Mouse (Mus musculus) midbrain, embryonic 15.5 days (tissue): Measurements from ENCODE around the gene Copz1. TPM values are rescaled to one million over a fixed set of nuclear protein-coding genes. Genes with fewer than 3 reads are reported as not detected.

Source experiments
- ATAC-seq: fragments of 200-750 bp; cut with Nextera tagmentation; replicated peaks from 2 replicates; pipeline ENCODE4 v1.8.0; 2017; ENCODE audit warnings: moderate TSS enrichment
- H3K27ac ChIP-seq: fragments of 300-500 bp; sonication (generic); 2 replicates; pipeline ENCODE4 v1.5.1; 2015; ENCODE audit warnings: mild to moderate bottlenecking, inconsistent platforms
- H3K27me3 ChIP-seq: fragments of 300-500 bp; sonication (generic); replicated peaks from 2 replicates; pipeline ENCODE4 v1.6.1; 2015; ENCODE audit warnings: inconsistent platforms
- H3K36me3 ChIP-seq: fragments of 300-500 bp; sonication (generic); replicated peaks from 2 replicates; pipeline ENCODE4 v1.6.1; 2015; ENCODE audit warnings: inconsistent platforms
- H3K4me1 ChIP-seq: fragments of 300-500 bp; sonication (generic); 2 replicates; pipeline ENCODE4 v1.6.1; 2015; ENCODE audit warnings: inconsistent platforms
- H3K4me2 ChIP-seq: fragments of 300-500 bp; sonication (generic); 2 replicates; pipeline ENCODE4 v1.6.1; 2015; ENCODE audit warnings: inconsistent platforms, mild to moderate bottlenecking, moderate library complexity
- H3K4me3 ChIP-seq: fragments of 300-500 bp; sonication (generic); 2 replicates; pipeline ENCODE4 v1.5.1; 2015; ENCODE audit warnings: mild to moderate bottlenecking, inconsistent platforms
- H3K9ac ChIP-seq: fragments of 300-500 bp; sonication (generic); 2 replicates; pipeline ENCODE4 v1.6.1; 2015; ENCODE audit warnings: mild to moderate bottlenecking, inconsistent platforms
- H3K9me3 ChIP-seq: fragments of 300-500 bp; sonication (generic); 2 replicates; pipeline ENCODE4 v1.6.1; 2016; ENCODE audit warnings: inconsistent platforms
- WGBS: fragments of 180-500 bp; shearing (Covaris S2); methylation state at CpG from one replicate; pipeline ENCODE4 v1.1.7; 2015; ENCODE audit warnings: mixed read lengths; 5-methylcytosine and 5-hydroxymethylcytosine counted together
- polyA plus RNA-seq: library from polyadenylated mRNA; unstranded; fragments of >200 nt; fragmentation: Nextera tagmentation; extraction: Ambion mirVana; gene quantifications from 2 replicates; pipeline ENCODE4 v1.2.1, GENCODE M21; 2015

Copz1 gene
- polyA plus RNA-seq, 1 experiment from 2014 or later, result 197 TPM

DNA sequence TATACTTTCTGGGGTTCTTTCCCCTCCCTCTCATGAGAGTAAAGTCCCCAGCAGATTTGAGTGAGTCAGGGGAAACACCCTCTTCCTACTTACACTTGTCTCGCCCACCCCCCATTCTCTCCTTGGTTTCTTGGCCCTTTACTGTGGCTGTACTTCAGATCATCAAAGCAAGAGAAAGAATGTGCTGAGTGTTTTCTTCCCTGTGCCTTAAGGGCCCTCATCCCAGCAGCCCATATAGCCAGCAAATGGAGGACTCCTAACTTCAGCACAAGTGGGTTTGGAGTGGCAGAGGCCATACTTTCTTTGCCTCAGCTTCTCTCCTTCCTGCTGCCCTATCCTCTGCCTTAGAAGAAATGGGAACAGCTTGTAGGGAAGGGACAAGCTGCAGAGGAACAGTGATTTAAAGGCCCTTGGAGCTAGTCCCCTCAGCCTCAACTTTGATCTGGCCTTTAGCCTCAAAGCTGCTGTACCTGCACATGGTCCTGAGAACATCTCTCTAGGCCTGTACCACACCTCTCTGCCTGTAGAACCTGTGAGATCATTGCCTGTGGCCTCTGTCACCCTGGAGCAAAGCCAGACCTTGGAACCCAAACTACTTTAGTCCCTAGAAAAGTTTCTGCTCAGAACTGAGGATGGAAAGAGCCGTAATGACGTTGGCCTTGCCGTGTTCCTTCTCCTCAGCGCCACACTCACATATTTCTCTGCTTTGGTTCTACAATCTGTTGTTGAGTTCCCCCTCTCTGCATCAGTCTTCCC, 26.5 kb downstream of the Copz1 start:
- Histone ChIP-seq H3K27me3 (no peaks in the 10 kb centered on the region), H3K4me2 (peak overlapping the region; percentile 52; the same call in 1 of the 2 replicates), H3K9me3 (no peaks in the 10 kb centered on the region), H3K36me3 (no peaks in the 10 kb centered on the region), H3K9ac (peak overlapping the region; percentile 44; the same call in 1 of the 2 replicates), H3K4me3 (no peak overlapping the region), H3K27ac (peak overlapping the region; percentile 98), H3K4me1 (peaks cover 83% of the 10 kb centered on the region)
- WGBS, result 66% methylated on average over 5 of the region's 5 CpGs
- ATAC-seq, result no peak

DNA sequence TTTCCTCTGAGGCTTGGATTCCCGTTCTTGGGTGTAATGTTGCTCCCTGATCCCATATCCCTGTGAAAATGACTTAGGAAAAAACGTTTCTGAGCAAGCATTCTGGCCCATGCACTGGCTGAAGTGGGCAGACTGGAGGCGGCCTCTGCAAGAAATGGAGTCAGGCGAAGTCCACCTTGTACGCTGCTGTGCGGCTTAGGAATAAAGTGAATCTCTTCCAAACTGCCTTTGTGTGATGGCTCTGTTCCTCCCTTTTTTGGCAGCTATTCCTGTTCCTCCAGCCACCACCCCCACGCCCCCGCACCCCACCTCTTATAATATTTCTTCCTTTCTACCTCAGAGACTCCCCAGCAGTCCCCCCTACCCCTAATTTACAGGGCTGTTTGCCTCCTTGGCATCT, 27.1 kb downstream of the Copz1 start:
- peak overlapping the region; percentile 26 for H3K4me3 ChIP-seq
- H3K4me1 ChIP-seq, result peaks cover 89% of the 10 kb centered on the region
- ATAC-seq, result peak; percentile 24
- no peaks in the 10 kb centered on the region for H3K9me3 ChIP-seq
- H3K36me3 ChIP-seq, result no peaks in the 10 kb centered on the region
- peak overlapping the region; percentile 44 for H3K9ac ChIP-seq
- peak overlapping the region; percentile 52 for H3K4me2 ChIP-seq
- no peaks in the 10 kb centered on the region for H3K27me3 ChIP-seq
- WGBS, result 14% methylated on average over 8 of the region's 8 CpGs
- peak overlapping the region; percentile 98 for H3K27ac ChIP-seq

DNA sequence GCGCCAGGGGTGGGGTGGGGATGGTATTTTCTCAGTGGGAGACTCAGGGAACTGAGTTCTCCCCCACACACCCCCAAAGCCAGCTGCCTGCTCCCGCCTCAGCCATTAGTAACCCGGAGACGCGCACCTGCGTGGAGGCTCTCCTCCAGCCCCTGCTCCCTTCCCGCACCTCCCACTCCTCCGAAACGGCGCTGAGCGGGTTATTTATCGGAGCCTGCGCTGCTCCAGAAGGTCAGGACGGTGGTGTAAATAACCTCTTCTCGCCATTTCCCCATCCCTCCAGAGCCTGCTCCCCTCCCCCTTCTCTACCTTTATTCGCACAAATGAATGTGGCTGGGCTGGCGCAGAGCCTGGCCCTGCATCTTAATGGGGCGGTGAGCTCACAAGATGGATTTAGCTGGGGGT, 27.6 kb downstream of the Copz1 start:
- H3K4me1 ChIP-seq, result peaks cover 90% of the 10 kb centered on the region
- H3K9me3 ChIP-seq, result no peaks in the 10 kb centered on the region
- ATAC-seq, result peak; percentile 69
- H3K4me2 ChIP-seq, result peak overlapping the region; percentile 52
- no peaks in the 10 kb centered on the region for H3K27me3 ChIP-seq
- peak overlapping the region; percentile 26 for H3K4me3 ChIP-seq
- H3K27ac ChIP-seq, result peak overlapping the region; percentile 98
- peak overlapping the region; percentile 44 for H3K9ac ChIP-seq
- no peaks in the 10 kb centered on the region for H3K36me3 ChIP-seq
- WGBS, result under 1% methylated on average over 18 of the region's 18 CpGs

DNA sequence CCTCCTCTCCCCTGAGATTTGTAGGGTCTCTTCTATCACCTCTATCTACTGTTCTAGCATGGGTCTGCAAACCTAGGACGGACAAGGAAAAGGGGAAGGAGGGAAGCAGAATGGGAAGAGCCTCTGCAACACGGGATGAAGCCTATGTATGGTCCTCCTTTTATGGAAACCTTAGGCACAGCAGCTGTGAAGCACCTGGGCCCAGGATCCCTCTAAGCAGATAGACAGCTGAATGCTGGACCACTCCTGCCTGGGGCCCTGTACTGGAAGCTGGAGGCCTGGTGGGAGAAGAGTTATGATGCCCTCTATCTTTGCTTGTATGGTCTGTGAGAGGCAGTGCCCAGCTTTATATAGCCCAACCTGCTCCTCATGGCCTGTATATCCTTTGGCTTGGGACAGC, 28.0 kb downstream of the Copz1 start:
- Histone ChIP-seq H3K4me1 (peaks cover 88% of the 10 kb centered on the region), H3K9me3 (no peaks in the 10 kb centered on the region), H3K4me3 (peak overlapping the region; percentile 26), H3K27me3 (no peaks in the 10 kb centered on the region), H3K9ac (peak overlapping the region; percentile 44), H3K4me2 (peak overlapping the region; percentile 52), H3K36me3 (no peaks in the 10 kb centered on the region), H3K27ac (peak overlapping the region; percentile 98)
- no peak for ATAC-seq
- 3% methylated on average over 2 of the region's 2 CpGs for WGBS

DNA sequence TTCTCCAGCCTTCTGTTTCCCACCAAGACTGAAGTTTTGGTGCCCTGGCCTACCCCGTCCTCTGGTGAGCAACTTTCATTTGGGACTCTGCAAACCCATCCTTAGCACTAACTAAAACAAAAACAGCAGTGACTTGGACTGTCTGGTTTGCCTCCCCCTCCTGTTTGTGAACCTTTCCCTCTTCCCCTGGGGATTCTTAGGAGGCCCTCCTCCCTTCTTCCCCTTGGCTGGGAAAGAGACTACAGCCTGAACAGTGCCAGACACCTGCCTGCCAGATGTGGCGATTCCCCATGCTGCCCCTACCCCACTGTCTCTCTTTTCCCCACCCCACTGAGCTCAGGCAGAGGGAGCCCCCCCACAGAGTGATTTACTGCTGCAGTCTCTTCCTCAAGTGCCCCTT, 28.5 kb downstream of the Copz1 start:
- Histone ChIP-seq H3K4me2 (no peak overlapping the region), H3K4me1 (peaks cover 90% of the 10 kb centered on the region), H3K9me3 (no peaks in the 10 kb centered on the region), H3K36me3 (no peaks in the 10 kb centered on the region), H3K27ac (peak overlapping the region; percentile 98), H3K9ac (no peak overlapping the region), H3K27me3 (no peaks in the 10 kb centered on the region), H3K4me3 (no peak overlapping the region)
- ATAC-seq, result no peak
- 16% methylated on average over 2 of the region's 2 CpGs for WGBS

DNA sequence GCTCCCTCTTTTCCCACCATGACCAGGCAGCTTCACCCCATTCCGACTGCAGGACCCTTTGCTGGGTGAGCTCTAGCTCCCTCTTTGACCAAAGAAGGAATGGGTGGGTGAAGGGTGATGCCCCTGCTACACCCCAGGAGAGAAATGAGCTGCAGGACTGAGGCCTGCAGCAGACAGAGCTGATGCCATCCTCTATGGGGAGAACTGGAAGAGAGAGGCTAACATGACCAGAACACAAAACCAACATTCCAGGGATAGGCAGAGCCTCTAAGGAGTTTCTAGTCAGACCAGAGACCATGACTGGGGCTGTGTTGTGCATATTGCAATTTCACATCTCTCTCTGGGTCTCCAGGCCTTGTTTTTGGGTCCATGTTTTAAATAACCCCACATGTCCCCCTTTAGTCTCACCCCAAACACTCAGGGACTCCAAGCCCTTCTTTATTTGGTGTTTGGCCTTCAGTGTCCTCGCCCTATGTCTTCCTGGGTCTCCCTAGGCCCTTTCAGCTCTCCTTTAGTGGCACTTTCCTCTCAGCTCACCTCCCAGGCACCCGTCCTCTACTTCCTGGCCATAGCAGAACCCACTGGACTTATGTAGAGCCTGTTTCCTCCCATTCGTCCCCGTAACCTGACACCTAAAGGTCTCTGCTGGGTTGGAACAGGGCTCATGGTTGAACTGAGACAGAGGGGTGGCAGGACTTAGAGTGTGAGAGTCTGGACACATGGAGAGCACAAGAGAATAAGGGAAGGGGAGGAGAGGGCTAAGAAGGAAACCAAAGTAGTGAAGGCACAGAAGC, 29.2 kb downstream of the Copz1 start:
- H3K4me2 ChIP-seq, result no peak overlapping the region
- H3K4me1 ChIP-seq, result peaks cover 91% of the 10 kb centered on the region
- no peaks in the 10 kb centered on the region for H3K36me3 ChIP-seq
- H3K4me3 ChIP-seq, result no peak overlapping the region
- no peaks in the 10 kb centered on the region for H3K9me3 ChIP-seq
- WGBS, result 31% methylated on average over 5 of the region's 5 CpGs
- peak overlapping the region; percentile 98 for H3K27ac ChIP-seq
- H3K9ac ChIP-seq, result 0 out of 2 replicates have a peak overlapping the region, but pooled peaks have one; percentile 2
- no peak for ATAC-seq
- no peaks in the 10 kb centered on the region for H3K27me3 ChIP-seq

DNA sequence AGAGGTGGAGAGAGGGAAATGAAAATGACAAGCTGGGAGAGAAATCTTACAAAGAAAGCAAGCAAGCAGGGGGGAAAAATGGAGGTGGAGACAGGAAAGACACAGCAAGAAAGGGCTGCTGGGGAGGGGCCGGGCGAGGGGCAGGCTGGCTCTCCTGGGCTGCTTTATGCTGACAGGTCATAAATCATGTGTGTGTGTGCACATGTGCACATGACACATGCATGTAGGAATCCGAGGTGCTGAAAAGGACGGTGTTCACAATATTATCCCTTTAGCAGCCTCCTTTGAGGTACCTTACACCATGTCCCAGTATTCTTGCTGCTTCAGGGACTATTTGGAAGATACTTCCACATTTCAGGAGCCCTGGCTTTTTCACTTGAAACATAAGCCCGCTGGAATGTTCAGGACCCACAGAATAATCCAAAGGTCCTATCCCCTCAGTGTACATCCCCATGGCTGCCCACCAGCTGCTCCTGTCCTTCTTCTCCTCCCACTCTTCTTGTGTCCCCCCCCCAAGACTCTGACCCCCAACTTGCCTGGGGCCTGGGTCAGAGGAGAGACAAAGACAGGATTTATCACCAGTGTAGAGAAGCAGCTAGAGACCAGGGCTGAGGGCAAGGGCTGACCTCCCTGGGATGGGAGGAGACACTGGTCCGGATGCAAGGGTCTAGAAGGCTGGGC, 30.0 kb downstream of the Copz1 start:
- no peak for ATAC-seq
- Histone ChIP-seq H3K27ac (peak overlapping the region; percentile 98), H3K4me2 (no peak overlapping the region), H3K36me3 (no peaks in the 10 kb centered on the region), H3K4me3 (no peak overlapping the region), H3K9ac (0 out of 2 replicates have a peak overlapping the region, but pooled peaks have one; percentile 2), H3K9me3 (no peaks in the 10 kb centered on the region), H3K27me3 (no peaks in the 10 kb centered on the region), H3K4me1 (peaks cover 90% of the 10 kb centered on the region)
- 41% methylated on average over 6 of the region's 6 CpGs for WGBS

DNA sequence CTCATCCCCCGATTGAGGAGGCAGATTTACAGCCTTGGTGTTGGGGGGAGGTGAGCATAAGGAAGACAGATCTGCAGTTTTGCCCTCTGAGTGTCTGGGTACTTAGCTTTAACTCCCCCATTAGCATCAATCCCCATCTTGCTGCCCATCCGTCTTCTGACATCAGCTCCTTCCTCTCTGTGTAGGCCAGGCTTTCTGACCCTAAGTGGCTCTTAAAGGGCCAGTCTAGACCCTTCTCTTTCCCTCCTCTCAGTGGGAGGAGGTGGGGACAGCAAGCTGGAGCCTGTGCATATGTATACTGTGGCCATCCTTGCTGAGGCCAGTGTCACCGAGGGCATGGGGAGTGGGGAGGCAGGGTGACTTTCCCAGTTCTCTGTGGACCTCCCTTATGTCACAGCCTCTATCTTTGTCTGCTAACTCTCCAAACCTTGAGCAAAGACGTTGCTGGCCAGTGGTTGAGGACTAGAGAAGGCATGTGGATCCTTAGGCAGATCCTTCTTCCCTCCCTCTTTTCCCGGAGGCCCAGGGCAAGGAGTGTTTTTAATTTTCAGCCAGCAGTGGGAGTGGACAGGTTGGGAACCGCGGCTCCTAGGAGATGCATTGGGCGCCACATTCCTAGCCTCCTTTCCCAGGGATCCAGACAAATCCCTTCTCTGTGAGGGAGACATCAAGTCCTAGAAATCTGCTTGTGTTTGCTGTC, 31.6 kb downstream of the Copz1 start:
- WGBS, result 9% methylated on average over 8 of the region's 8 CpGs
- H3K4me1 ChIP-seq, result peaks cover 76% of the 10 kb centered on the region

DNA sequence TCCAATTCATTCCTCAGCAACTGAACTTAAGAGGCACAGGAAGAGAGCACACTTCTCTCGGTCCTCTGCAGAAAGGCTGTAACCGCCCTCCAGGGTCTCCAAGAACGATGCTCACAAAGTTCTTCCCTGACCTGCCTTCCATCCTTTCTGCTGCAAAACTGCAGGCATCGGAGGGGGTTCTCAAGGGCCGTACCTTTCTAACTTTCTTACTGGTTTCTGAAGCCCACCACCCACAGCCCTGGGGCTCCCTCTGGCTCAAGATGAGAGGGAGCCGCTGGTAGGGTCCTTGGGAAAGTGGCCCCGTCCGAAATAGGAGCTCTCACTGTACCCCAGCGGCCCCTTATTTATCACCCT, 32.1 kb downstream of the Copz1 start:
- peak overlapping the region; percentile 98 for H3K27ac ChIP-seq
- ATAC-seq, result peak; percentile 7
- H3K9ac ChIP-seq, result peak overlapping the region; percentile 54
- H3K27me3 ChIP-seq, result no peaks in the 10 kb centered on the region
- H3K4me2 ChIP-seq, result peak overlapping the region; percentile 68
- no peaks in the 10 kb centered on the region for H3K9me3 ChIP-seq
- peaks cover 71% of the 10 kb centered on the region for H3K4me1 ChIP-seq
- WGBS, result under 1% methylated on average over 9 of the region's 9 CpGs
- H3K36me3 ChIP-seq, result no peaks in the 10 kb centered on the region
- peak overlapping the region; percentile 40 for H3K4me3 ChIP-seq

More for the DNA sequence above, 31.6 kb downstream of the Copz1 start:
- Histone ChIP-seq H3K9ac (peak overlapping the region; percentile 54; the same call in 1 of the 2 replicates), H3K4me2 (peak overlapping the region; percentile 68), H3K27ac (peak overlapping the region; percentile 98), H3K9me3 (no peaks in the 10 kb centered on the region), H3K27me3 (no peaks in the 10 kb centered on the region), H3K4me3 (peak overlapping the region; percentile 40), H3K36me3 (no peaks in the 10 kb centered on the region)
- ATAC-seq, result no peak

DNA sequence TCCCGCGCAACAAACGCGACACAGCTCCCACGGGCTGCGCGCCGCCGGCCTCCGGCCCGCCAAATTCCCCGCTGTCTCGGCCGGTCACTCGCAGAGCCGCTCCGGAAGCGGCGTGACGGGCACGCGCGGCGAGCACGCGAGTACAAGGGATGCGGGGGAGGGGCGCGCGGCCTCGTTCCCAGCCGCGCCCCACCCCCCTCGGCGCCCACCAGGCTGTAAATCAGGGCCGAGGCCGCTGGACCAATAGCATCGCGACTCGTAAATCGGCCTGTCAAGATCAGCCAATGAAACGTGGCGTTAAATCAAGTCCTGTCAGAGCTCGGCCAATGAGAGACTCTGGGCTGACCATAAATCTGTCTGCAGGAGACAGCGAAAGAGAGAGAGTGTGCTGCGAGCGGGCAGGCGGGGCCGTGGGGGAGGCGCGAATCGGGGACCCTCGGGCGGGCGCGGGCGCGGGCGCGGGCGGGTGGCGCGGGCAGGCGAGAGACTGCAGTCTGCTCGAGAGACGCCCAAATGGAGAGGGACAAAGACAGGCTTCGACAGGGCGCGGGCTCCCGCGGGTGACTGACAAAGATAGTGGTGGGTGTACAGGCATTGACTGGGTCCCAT, 32.7 kb downstream of the Copz1 start:
- H3K9me3 ChIP-seq, result no peaks in the 10 kb centered on the region
- peak; percentile 96 for ATAC-seq
- H3K4me2 ChIP-seq, result peak overlapping the region; percentile 68
- peaks cover 65% of the 10 kb centered on the region for H3K4me1 ChIP-seq
- H3K9ac ChIP-seq, result peak overlapping the region; percentile 61
- H3K36me3 ChIP-seq, result no peaks in the 10 kb centered on the region
- H3K4me3 ChIP-seq, result peak overlapping the region; percentile 40
- H3K27ac ChIP-seq, result peak overlapping the region; percentile 98
- H3K27me3 ChIP-seq, result no peaks in the 10 kb centered on the region
- WGBS, result under 1% methylated on average over 71 of the region's 71 CpGs

DNA sequence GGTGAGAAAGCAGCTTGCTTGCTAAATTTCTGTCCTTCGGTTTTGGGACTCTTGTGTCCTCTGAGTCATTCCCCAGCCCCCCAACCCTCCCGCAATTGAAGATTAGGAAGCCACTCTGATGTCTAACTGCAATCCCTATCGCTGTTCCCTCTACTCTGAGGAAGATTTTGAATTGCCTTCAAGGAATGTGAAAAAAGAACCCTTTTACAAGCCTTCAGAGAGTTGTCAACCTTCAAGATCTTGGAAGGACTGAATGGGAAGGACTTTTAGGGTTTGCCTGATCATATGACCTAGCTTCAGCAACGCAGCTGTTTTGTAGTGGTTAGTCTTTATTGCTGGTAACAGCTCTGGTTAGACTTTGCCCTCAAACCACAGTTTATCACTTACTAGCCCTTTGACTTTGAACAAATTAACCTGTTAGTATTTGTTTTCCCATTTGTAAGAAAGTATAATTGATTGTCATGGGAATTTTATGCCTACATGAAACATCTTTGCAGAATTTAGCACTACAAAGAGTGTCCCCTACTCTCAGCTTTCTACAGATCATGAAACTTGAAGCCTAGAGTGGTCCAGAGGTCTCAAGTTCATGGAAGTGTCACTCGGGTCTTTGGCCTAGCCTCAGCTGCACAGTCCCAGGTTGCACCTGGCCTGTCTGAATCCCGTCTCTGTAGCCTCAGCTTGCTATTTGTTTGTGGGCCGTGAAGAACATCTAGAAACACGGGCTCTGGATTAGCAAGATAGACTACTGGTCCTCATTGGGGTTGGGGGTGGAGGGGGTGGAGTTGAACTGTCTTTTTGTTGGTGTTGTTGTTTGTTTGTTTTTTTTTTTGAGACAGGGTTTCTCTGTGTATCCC, 33.5 kb downstream of the Copz1 start:
- H3K27ac ChIP-seq, result peak overlapping the region; percentile 98
- no peaks in the 10 kb centered on the region for H3K36me3 ChIP-seq
- WGBS, result 33% methylated on average over 8 of the region's 8 CpGs
- H3K9me3 ChIP-seq, result no peaks in the 10 kb centered on the region
- no peaks in the 10 kb centered on the region for H3K27me3 ChIP-seq
- peak overlapping the region; percentile 61 for H3K9ac ChIP-seq
- peaks cover 57% of the 10 kb centered on the region for H3K4me1 ChIP-seq
- H3K4me3 ChIP-seq, result peak overlapping the region; percentile 37
- ATAC-seq, result no peak
- peak overlapping the region; percentile 67 for H3K4me2 ChIP-seq
